Mouse (Mus musculus): ENCODE measurements around the gene Gm3250. TPM values are rescaled to one million over a fixed set of nuclear protein-coding genes. Genes with fewer than 3 reads are reported as not detected.

Gm3250 gene
- polyA plus RNA-seq, 1 experiment from 2014 or later = not detected

Other genes with a start within 250 kb of the Gm3250 start
- 127 and 132 TPM in 2 replicates for gene Pttg1ip, start 200.8 kb downstream of the Gm3250 start, polyA plus RNA-seq (2015; fragmentation: Nextera tagmentation; extraction: Ambion mirVana)
- 157 and 170 TPM in 2 replicates for gene Sumo3, start 176.4 kb downstream of the Gm3250 start, polyA plus RNA-seq (2015; fragmentation: Nextera tagmentation; extraction: Ambion mirVana)
- 4.6 TPM in 1 of 2 replicates, not detected in the other for gene Gm49325, start 176.3 kb downstream of the Gm3250 start, polyA plus RNA-seq (2015; fragmentation: Nextera tagmentation; extraction: Ambion mirVana)
- 85.4 and 91.0 TPM in 2 replicates for gene Ube2g2, start 160.3 kb downstream of the Gm3250 start, polyA plus RNA-seq (2015; fragmentation: Nextera tagmentation; extraction: Ambion mirVana)
- 0.10 and 0.28 TPM in 2 replicates for gene Tspear, start 96.0 kb downstream of the Gm3250 start, polyA plus RNA-seq (2015; fragmentation: Nextera tagmentation; extraction: Ambion mirVana)
- not detected in 2 replicates for gene Gm19402, start 91.8 kb downstream of the Gm3250 start, polyA plus RNA-seq (2015; fragmentation: Nextera tagmentation; extraction: Ambion mirVana)
- not detected in 2 replicates for gene Gm9508, start 85.3 kb downstream of the Gm3250 start, polyA plus RNA-seq (2015; fragmentation: Nextera tagmentation; extraction: Ambion mirVana)
- gene Gm10272, start 75.9 kb downstream of the Gm3250 start, polyA plus RNA-seq (2015; fragmentation: Nextera tagmentation; extraction: Ambion mirVana) = not detected in 2 replicates
- gene Gm10024, start 71.1 kb downstream of the Gm3250 start, polyA plus RNA-seq (2015; fragmentation: Nextera tagmentation; extraction: Ambion mirVana) = not detected in 2 replicates
- not detected in 2 replicates for gene Gm10142, start 66.7 kb downstream of the Gm3250 start, polyA plus RNA-seq (2015; fragmentation: Nextera tagmentation; extraction: Ambion mirVana)
- not detected in 2 replicates for gene Krtap12-1, start 61.9 kb downstream of the Gm3250 start, polyA plus RNA-seq (2015; fragmentation: Nextera tagmentation; extraction: Ambion mirVana)
- gene Gm10100, start 56.1 kb downstream of the Gm3250 start, polyA plus RNA-seq (2015; fragmentation: Nextera tagmentation; extraction: Ambion mirVana) = not detected in 2 replicates
- not detected in 2 replicates for gene Gm18596, start 39.9 kb downstream of the Gm3250 start, polyA plus RNA-seq (2015; fragmentation: Nextera tagmentation; extraction: Ambion mirVana)
- not detected in 2 replicates for gene Gm9736, start 31.2 kb downstream of the Gm3250 start, polyA plus RNA-seq (2015; fragmentation: Nextera tagmentation; extraction: Ambion mirVana)
- gene Gm3233, start 22.9 kb downstream of the Gm3250 start, polyA plus RNA-seq (2015; fragmentation: Nextera tagmentation; extraction: Ambion mirVana) = not detected in 2 replicates
- not detected in 2 replicates for gene Gm3238, start 11.2 kb downstream of the Gm3250 start, polyA plus RNA-seq (2015; fragmentation: Nextera tagmentation; extraction: Ambion mirVana)
- gene Gm7138, start 5.6 kb downstream of the Gm3250 start, polyA plus RNA-seq (2015; fragmentation: Nextera tagmentation; extraction: Ambion mirVana) = not detected in 2 replicates
- not detected in 2 replicates for gene Gm7137, start 5.7 kb upstream of the Gm3250 start, polyA plus RNA-seq (2015; fragmentation: Nextera tagmentation; extraction: Ambion mirVana)
- not detected in 2 replicates for gene Gm9639, start 12.5 kb upstream of the Gm3250 start, polyA plus RNA-seq (2015; fragmentation: Nextera tagmentation; extraction: Ambion mirVana)
- gene Gm19668, start 16.6 kb upstream of the Gm3250 start, polyA plus RNA-seq (2015; fragmentation: Nextera tagmentation; extraction: Ambion mirVana) = not detected in 2 replicates
- not detected in 2 replicates for gene Gm9507, start 29.3 kb upstream of the Gm3250 start, polyA plus RNA-seq (2015; fragmentation: Nextera tagmentation; extraction: Ambion mirVana)
- gene Gm2696, start 32.1 kb upstream of the Gm3250 start, polyA plus RNA-seq (2015; fragmentation: Nextera tagmentation; extraction: Ambion mirVana) = not detected in 2 replicates
- gene Krtap10-4, start 44.6 kb upstream of the Gm3250 start, polyA plus RNA-seq (2015; fragmentation: Nextera tagmentation; extraction: Ambion mirVana) = not detected in 2 replicates
- not detected in 2 replicates for gene Krtap10-10, start 53.4 kb upstream of the Gm3250 start, polyA plus RNA-seq (2015; fragmentation: Nextera tagmentation; extraction: Ambion mirVana)
- not detected in 2 replicates for gene Gm36176, start 64.3 kb upstream of the Gm3250 start, polyA plus RNA-seq (2015; fragmentation: Nextera tagmentation; extraction: Ambion mirVana)
- not detected in 2 replicates for gene Gm10318, start 70.3 kb upstream of the Gm3250 start, polyA plus RNA-seq (2015; fragmentation: Nextera tagmentation; extraction: Ambion mirVana)
- gene Gm3285, start 79.4 kb upstream of the Gm3250 start, polyA plus RNA-seq (2015; fragmentation: Nextera tagmentation; extraction: Ambion mirVana) = not detected in 2 replicates
- 1.2 and 1.4 TPM in 2 replicates for gene Lrrc3, start 120.0 kb upstream of the Gm3250 start, polyA plus RNA-seq (2015; fragmentation: Nextera tagmentation; extraction: Ambion mirVana)
- 2.6 and 3.4 TPM in 2 replicates for gene Trpm2, start 188.0 kb upstream of the Gm3250 start, polyA plus RNA-seq (2015; fragmentation: Nextera tagmentation; extraction: Ambion mirVana)
- gene 1810043G02Rik, start 196.0 kb upstream of the Gm3250 start, polyA plus RNA-seq (2015; fragmentation: Nextera tagmentation; extraction: Ambion mirVana) = 19.4 and 20.9 TPM in 2 replicates
- gene Pfkl, start 227.5 kb upstream of the Gm3250 start, polyA plus RNA-seq (2015; fragmentation: Nextera tagmentation; extraction: Ambion mirVana) = 203 and 219 TPM in 2 replicates